Mouse (Mus musculus): ENCODE measurements around the gene Ptgds.

DNA sequence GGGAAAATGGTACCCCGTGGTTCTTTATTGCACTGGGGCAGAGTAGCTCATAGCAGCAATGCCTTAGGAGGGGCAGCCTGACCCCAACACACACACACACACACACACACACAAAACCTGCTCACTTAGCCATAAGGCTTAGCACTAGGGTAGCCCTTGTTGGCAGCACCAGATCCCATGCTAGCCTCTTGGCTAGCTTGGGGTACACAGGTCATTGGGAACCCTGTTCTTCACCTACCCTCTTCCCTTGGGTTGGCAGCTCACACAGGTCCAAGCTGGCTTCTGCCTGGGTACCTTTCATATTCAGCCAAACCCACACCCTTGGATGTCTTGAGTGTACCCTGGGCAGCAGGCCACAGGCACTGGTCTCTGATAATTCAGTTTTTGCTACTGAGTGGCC, 35.2 kb upstream of the Ptgds start:
- TF ChIP-seq CTCF (conservative IDR thresholded peaks at IDR 0.05; ENCODE audit: insufficient read depth, insufficient read length, low read depth, low read length) (no peak), POLR2A (IDR thresholded peaks at IDR 0.05; ENCODE audit: low read depth, low read length) (no peak)

All from kidney, adult 2 months (tissue).